Mouse (Mus musculus): ENCODE measurements around the gene Rasa3. TPM values are rescaled to one million over a fixed set of nuclear protein-coding genes. Genes with fewer than 3 reads are reported as not detected.

The Rasa3 gene
- polyA plus RNA-seq, 1 experiment = 62.6 TPM

DNA sequence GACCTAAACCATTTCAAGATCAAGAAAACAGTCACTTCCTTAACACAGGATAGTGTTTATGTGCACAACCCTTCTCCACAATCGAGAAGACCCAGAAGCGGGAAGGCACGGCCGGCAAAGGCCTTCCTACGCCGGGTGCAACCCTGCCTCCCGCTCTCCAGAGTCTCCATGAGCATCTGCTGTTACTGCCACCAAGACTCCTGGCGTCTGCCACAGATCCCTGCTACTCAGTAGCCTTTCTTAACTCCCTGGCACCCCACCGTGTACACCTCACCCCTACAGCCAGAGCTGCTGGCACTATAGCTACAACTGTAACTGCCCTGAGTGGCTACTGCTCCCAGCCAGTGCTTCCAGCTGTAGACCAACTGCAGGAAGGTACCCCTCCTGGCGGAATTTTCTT, 51.3 kb downstream of the Rasa3 start:
- Histone ChIP-seq H3K4me1 (ENCODE audit: control insufficient read depth, insufficient read depth, low read length) (peaks cover 4% of the 10 kb centered on the region), H3K27ac (ENCODE audit: insufficient read depth, low read length) (no peak overlapping the region), H3K4me3 (ENCODE audit: insufficient read depth, low read length) (no peak overlapping the region)
- no peak for TF ChIP-seq CTCF (IDR thresholded peaks at IDR 0.05; ENCODE audit: borderline replicate concordance, insufficient read depth, low read length)
- no peak for TF ChIP-seq POLR2A (IDR thresholded peaks at IDR 0.05; ENCODE audit: low read depth, low read length)

DNA sequence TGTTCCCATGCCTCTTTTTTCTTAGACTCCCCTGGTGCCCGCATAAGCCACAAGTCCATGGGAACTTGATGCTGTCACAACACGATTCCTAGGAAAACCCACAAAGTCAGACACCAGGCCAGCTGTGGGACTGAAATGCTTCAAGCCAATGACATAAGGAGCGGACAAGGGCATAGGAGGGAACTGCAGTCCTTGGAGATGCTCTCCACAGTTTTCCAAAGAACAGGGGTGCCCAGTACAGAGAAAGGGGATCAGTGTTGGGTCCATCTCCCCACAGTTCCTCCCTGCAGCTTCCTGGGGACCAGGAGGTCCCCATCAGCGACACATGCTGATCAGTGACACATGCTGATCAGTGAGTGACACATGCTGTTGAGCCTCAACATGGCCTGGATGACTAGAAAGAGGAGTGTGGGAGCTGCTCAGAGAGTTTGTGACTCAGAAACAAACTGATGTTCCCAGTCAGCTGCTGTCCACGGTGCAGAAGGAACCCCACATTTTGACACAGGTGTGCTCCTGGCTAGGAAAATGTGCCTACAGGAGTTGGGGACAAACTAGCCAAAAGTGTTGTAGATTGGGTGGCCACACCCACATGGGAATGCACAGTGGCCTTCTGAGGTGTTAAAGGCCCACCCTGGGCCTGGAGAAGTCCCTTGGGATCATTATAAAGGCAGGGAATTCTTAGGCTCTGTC, 52.0 kb downstream of the Rasa3 start:
- H3K4me3 ChIP-seq (ENCODE audit: insufficient read depth, low read length) = no peak overlapping the region
- peaks cover 8% of the 10 kb centered on the region for H3K4me1 ChIP-seq (ENCODE audit: control insufficient read depth, insufficient read depth, low read length)
- H3K27ac ChIP-seq (ENCODE audit: insufficient read depth, low read length) = peak overlapping the region; percentile 53
- TF ChIP-seq CTCF (IDR thresholded peaks at IDR 0.05; ENCODE audit: borderline replicate concordance, insufficient read depth, low read length) = no peak
- no peak for TF ChIP-seq POLR2A (IDR thresholded peaks at IDR 0.05; ENCODE audit: low read depth, low read length)

DNA sequence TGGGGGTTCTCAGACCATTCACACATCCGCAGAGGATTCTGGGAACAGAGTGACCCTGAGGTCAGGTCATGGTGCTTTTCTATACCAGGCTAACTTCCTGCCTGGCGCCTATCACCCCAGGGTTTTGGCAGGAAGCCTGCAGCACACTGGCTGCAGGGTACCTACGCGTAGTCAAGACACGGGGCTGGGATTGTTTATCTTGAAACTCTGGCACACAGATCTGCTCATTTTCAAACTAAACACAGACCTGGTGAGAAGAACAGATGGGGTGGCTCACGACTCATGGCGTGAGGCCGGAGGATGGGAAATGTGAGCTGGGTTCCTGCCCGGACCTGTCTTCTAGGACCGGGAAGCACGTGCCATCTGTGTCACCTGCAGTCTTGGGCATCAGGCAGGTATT, 52.5 kb downstream of the Rasa3 start:
- TF ChIP-seq POLR2A (IDR thresholded peaks at IDR 0.05; ENCODE audit: low read depth, low read length) = no peak
- no peak for TF ChIP-seq CTCF (IDR thresholded peaks at IDR 0.05; ENCODE audit: borderline replicate concordance, insufficient read depth, low read length)
- Histone ChIP-seq H3K4me3 (ENCODE audit: insufficient read depth, low read length) (no peak overlapping the region), H3K4me1 (ENCODE audit: control insufficient read depth, insufficient read depth, low read length) (peaks cover 8% of the 10 kb centered on the region), H3K27ac (ENCODE audit: insufficient read depth, low read length) (peak overlapping the region; percentile 53)

DNA sequence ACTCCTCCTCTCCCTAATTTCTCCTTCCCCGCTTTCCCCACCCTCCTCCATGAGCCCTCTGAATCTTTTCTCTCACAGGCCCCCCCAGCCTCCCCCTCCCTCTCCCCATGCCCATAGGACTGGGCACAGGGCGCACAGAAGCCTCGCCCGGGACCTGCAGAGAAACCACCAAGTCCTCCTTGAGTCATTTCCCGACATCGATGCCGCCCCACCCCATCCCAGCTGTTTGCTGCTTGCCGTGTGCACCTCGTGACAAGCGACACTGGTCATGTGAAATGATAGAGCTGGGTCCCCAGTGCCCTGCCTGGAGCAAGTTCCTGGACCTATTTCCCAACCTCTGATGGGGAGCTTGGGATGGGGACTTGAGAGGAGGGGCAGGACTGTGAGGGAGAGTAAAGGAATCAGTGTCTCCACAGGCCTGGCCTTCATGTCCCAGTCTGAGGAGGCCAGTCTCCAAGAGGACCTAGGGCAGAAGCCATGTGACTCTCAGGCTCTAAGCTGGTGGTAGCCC, 53.4 kb downstream of the Rasa3 start:
- peaks cover 8% of the 10 kb centered on the region for H3K4me1 ChIP-seq (ENCODE audit: control insufficient read depth, insufficient read depth, low read length)
- TF ChIP-seq CTCF (IDR thresholded peaks at IDR 0.05; ENCODE audit: borderline replicate concordance, insufficient read depth, low read length) (no peak), POLR2A (IDR thresholded peaks at IDR 0.05; ENCODE audit: low read depth, low read length) (no peak)
- H3K27ac ChIP-seq (ENCODE audit: insufficient read depth, low read length) = peak overlapping the region; percentile 63
- no peak overlapping the region for H3K4me3 ChIP-seq (ENCODE audit: insufficient read depth, low read length)

DNA sequence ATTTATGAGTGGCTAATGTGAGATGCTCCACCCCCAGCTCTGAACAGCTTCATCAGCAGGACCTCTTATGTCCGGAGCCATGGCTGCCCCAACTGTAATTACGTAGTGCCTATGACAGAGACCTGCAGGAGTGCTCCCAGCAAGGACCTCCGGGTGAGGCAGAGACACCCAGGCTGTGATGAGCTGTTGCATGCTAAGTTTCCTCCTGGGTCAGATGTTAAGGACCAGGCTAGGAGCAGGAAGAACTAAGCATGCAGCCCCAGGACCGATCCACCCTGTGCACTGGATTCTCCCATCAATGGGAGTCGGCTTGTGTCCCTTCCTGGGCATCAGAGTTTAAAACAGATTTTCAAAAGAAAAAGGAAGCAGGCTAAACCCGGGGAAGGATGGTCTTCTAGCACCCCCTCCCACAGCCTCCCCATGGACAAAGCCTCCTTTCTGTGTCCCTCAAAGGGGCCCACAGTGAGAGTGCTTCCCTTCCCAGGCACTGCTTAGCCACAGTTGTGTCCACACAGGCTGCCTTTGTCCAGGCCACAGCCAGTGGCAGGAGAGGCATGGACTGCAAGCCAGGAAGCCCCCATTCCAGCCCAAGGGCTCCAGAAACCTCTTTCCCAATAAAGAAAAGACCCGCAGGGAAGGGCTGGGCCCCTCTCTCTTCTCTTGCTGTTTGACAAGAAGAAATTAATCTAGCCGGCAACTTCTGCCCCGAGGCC, 54.2 kb downstream of the Rasa3 start:
- Histone ChIP-seq H3K4me3 (ENCODE audit: insufficient read depth, low read length) (no peak overlapping the region), H3K27ac (ENCODE audit: insufficient read depth, low read length) (peak overlapping the region; percentile 63), H3K4me1 (ENCODE audit: control insufficient read depth, insufficient read depth, low read length) (peaks cover 8% of the 10 kb centered on the region)
- TF ChIP-seq CTCF (IDR thresholded peaks at IDR 0.05; ENCODE audit: borderline replicate concordance, insufficient read depth, low read length) (no peak), POLR2A (IDR thresholded peaks at IDR 0.05; ENCODE audit: low read depth, low read length) (no peak)

DNA sequence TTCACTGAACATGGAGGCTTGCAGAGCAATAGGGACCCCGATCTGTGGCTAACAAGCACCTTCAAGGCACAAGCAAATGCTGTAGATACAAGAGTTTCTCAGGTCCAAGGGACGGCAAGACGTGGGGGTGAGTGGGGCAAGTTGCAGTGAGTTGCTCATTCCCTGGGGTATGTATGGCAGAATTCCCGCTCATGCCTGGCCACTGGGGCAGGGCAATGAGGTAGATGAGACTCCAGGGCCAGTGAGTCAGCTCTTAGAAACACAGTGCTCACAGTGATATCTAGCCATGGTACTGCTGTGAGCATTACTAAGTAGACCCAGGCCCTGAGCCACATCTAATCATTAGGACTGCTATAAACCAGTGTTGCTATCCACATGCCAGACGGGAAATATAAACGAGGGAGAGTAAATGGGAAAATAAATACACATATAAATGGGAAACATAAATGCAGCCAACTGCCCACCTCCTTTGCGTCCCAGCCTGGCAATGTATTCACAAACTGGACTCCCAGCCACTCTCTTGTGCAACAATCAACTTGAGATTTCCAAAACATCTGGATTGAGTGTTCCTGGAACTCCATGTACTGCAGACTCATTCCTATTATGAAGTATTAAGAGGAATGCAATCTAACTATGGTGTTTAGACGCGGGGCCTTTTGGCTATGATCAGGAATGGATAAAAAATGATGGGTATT, 57.0 kb downstream of the Rasa3 start:
- peaks cover 8% of the 10 kb centered on the region for H3K4me1 ChIP-seq (ENCODE audit: control insufficient read depth, insufficient read depth, low read length)
- peak overlapping the region; percentile 97 for H3K27ac ChIP-seq (ENCODE audit: insufficient read depth, low read length)
- H3K4me3 ChIP-seq (ENCODE audit: insufficient read depth, low read length) = no peak overlapping the region
- no peak for TF ChIP-seq POLR2A (IDR thresholded peaks at IDR 0.05; ENCODE audit: low read depth, low read length)
- TF ChIP-seq CTCF (IDR thresholded peaks at IDR 0.05; ENCODE audit: borderline replicate concordance, insufficient read depth, low read length) = no peak

DNA sequence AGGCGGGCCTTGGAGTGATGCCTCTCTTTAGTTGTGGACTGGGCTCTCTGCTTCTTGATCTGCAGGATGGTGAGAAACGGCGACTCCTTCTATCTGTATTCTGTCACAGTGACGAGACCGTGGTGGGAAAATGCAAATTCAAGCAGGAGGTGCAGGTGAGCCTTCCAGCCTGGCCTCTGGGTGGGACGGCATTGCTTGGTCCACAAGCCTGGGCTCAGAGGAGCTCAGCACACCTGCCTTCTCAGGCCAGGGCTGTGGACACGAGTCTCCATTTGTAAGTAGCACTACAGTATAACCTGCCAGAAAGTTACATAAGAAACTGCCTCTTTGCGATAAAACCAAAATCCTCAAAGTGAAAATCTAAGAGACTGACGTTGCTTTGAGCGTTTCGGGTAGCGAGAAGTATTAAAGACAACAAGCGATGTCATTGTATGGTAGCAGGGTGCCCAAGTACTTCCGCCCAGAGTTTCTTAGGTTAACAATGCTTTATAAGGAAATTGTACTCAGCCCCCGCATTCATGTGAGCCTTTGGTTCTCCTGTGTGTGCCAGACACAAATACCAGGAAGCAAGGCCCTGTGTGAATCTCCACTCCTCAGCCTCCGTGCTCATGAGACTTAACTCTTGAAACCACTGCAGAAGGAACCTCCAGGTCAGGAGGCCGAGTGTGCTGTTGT, 60.4 kb downstream of the Rasa3 start:
- TF ChIP-seq POLR2A (IDR thresholded peaks at IDR 0.05; ENCODE audit: low read depth, low read length) = no peak
- no peak for TF ChIP-seq CTCF (IDR thresholded peaks at IDR 0.05; ENCODE audit: borderline replicate concordance, insufficient read depth, low read length)
- H3K27ac ChIP-seq (ENCODE audit: insufficient read depth, low read length) = no peak overlapping the region
- H3K4me1 ChIP-seq (ENCODE audit: control insufficient read depth, insufficient read depth, low read length) = peaks cover 9% of the 10 kb centered on the region
- H3K4me3 ChIP-seq (ENCODE audit: insufficient read depth, low read length) = no peak overlapping the region

DNA sequence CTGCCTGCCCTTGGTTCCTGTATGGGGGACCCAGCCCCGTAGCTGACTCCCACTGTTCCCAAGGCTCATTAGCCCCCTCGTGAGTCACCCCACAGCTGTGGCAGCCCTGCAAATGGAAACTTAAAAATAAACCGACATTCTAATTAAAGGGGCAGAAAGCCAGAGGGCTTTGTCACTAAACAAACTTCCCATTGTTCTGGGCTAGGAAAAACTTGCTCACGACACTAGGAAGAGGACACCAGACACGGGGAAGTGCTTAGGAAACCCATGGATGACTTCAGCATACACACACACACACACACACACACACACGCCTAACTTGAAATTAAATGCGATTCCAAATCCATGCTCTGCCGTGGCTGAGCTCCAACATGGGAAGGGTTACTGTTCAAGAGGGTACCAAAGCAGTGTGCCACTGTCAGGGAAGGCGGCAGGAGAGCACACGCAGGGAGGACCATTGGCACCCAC, 62.4 kb downstream of the Rasa3 start:
- Histone ChIP-seq H3K4me3 (ENCODE audit: insufficient read depth, low read length) (no peak overlapping the region), H3K27ac (ENCODE audit: insufficient read depth, low read length) (peak overlapping the region; percentile 38; the same call in 1 of the 2 replicates), H3K4me1 (ENCODE audit: control insufficient read depth, insufficient read depth, low read length) (peaks cover 4% of the 10 kb centered on the region; the same call in 1 of the 2 replicates)
- TF ChIP-seq CTCF (IDR thresholded peaks at IDR 0.05; ENCODE audit: borderline replicate concordance, insufficient read depth, low read length) = no peak
- no peak for TF ChIP-seq POLR2A (IDR thresholded peaks at IDR 0.05; ENCODE audit: low read depth, low read length)

DNA sequence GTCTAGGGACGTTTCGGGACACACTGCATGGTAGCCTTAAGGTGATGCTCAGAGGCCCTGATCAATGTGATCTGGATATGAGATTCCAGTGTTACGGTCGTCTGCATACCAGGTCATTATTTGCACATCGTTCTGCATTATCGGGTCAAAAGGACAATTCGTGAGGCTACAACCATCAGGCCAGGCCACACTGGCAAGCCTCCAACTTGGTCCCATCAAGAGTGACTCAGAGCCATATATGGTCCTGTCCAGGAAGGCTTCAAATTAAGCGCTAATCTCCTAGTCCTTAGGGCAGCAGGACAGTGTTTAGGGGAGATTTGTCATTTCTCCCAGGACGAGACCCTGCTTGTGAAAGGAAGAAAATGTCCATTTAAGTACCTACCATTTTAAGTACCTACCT, 63.3 kb downstream of the Rasa3 start:
- no peak overlapping the region for H3K4me3 ChIP-seq (ENCODE audit: insufficient read depth, low read length)
- TF ChIP-seq CTCF (IDR thresholded peaks at IDR 0.05; ENCODE audit: borderline replicate concordance, insufficient read depth, low read length) (no peak), POLR2A (IDR thresholded peaks at IDR 0.05; ENCODE audit: low read depth, low read length) (no peak)
- no peak overlapping the region for H3K27ac ChIP-seq (ENCODE audit: insufficient read depth, low read length)

More for the DNA sequence above, 63.3 kb downstream of the Rasa3 start:
- peaks cover 4% of the 10 kb centered on the region; the same call in 1 of the 2 replicates for H3K4me1 ChIP-seq (ENCODE audit: control insufficient read depth, insufficient read depth, low read length)

All from embryonic fibroblast, embryonic 13.5 days (primary cell).